Mouse (Mus musculus): Measurements from ENCODE around the gene Cyb561d2. TPM values are rescaled to one million over a fixed set of nuclear protein-coding genes. Genes with fewer than 3 reads are reported as not detected.

Gene Cyb561d2
- total and polyA plus RNA-seq, 3 experiments = 23.8 to 37.8 (median 35.7) TPM

- Histone ChIP-seq H3K4me1 (ENCODE audit: control insufficient read depth in 1 of 2, insufficient read depth in 2 of 2) (peaks cover 3 to 7% of the 10 kb centered on the region in 2 experiments; a peak in 3 of 4 replicates), H3K27me3 (replicated peaks) (peaks cover 81% of the 10 kb centered on the region)
- dilution Hi-C loops (cut with MboI; ENCODE audit: extremely low pct_ligation_motif_present, extremely low pct_unique_long_range_greater_than_20kb, low sequenced_read_pairs) = no loop called here
Observed at GRCm38 (mm10) chr9:107520331-107520730, 21.7 kb downstream of the Cyb561d2 start.

DNA sequence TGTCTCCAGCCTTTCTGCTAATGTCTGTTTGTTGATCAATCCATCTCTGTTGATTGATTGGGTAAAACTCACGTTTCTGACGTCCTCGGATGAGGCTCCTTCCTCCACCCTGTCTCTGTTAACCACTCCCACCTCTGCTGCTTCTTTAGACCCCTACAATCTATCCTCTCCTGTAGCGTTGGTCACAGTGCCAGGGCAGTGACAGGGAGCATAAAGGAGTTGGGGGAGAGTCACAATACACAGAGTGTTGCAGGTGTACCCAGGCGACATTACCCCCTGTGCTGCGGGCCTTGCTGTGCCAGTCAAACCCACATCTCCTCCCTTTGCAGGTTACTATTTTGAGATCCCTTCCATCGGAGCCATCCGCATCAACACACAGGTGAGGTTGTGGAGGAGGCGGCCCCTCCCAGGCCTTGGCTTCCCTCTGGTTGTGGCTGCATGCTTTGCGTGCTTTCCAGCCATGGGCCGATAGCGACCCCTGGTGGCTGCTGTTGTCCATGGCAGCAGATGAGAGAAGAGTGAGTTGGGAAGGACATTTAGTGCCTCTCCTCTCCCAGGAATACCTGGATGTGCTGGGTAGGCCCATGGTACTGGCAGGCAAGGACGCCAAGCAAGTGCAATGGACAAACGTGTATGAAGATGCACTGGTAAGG is 27.6 kb downstream of the Cyb561d2 start:
- H3K4me1 ChIP-seq (ENCODE audit: control insufficient read depth in 1 of 2, insufficient read depth in 2 of 2) = 0 out of 4 replicates have a peak, but pooled peaks cover 0 to 3% of the 10 kb centered on the region in 2 experiments
- in situ Hi-C loops (cut with MboI; ENCODE audit: low pct_ligation_motif_present, low pct_unique_long_range_greater_than_20kb, low sequenced_read_pairs) = loop anchor here (5.0 kb wide), 1 partner anchor 147 kb away; no protein-coding TSS in a partner anchor
- no peak overlapping the region for H3K4me3 ChIP-seq (replicated peaks in 1 of 3; ENCODE audit: low read depth in 2 of 3, low read length in 2 of 3, poor library complexity in 1 of 3)
- DNase-seq (ENCODE audit: extremely low read depth) = peak; percentile 65
- H3K4me2 ChIP-seq (ENCODE audit: insufficient read depth, low read depth, poor library complexity, severe bottlenecking) = no peak overlapping the region
- H3K27ac ChIP-seq (ENCODE audit: insufficient read depth, low read depth) = no peak overlapping the region
- H3K36me3 ChIP-seq (replicated peaks in 1 of 2; ENCODE audit: control insufficient read depth in 1 of 2, insufficient read depth in 1 of 2, low read length in 1 of 2) = no peaks in the 10 kb centered on the region
- no peaks in the 10 kb centered on the region for H3K79me2 ChIP-seq (replicated peaks; ENCODE audit: control insufficient read depth, extremely low read depth, insufficient read depth, poor library complexity, severe bottlenecking)
- peaks cover 81% of the 10 kb centered on the region for H3K27me3 ChIP-seq (replicated peaks)
- dilution Hi-C loops (cut with MboI; ENCODE audit: extremely low pct_ligation_motif_present, extremely low pct_unique_long_range_greater_than_20kb, low sequenced_read_pairs) = no loop called here
- H3K9me3 ChIP-seq (replicated peaks; ENCODE audit: low read length) = no peaks in the 10 kb centered on the region
- H3K9ac ChIP-seq (ENCODE audit: insufficient read depth, low read depth) = no peak overlapping the region
- no peak for TF ChIP-seq E2F4 (IDR thresholded peaks at IDR 0.05; ENCODE audit: insufficient replicate concordance, low read depth, low read length)
- peak; percentile 29; the same call in 1 of the 2 replicates for TF ChIP-seq ZC3H11A (IDR thresholded peaks at IDR 0.05; ENCODE audit: low read depth, low read length)
- TF ChIP-seq POLR2A (IDR thresholded peaks at IDR 0.05; ENCODE audit: low read depth, low read length) = no peak
- TF ChIP-seq MAZ (IDR thresholded peaks at IDR 0.05; ENCODE audit: low read depth, low read length) = 0 out of 2 replicates have a peak, but pooled peaks have one; percentile 30
- TF ChIP-seq GABPA (IDR thresholded peaks at IDR 0.05; ENCODE audit: insufficient replicate concordance, low read depth, low read length) = no peak
- no peak for TF ChIP-seq CHD1 (IDR thresholded peaks at IDR 0.05; ENCODE audit: low read depth, low read length)
- TF ChIP-seq NRF1 (IDR thresholded peaks at IDR 0.05; ENCODE audit: low read depth, low read length) = no peak
- no peak for TF ChIP-seq BHLHE40 (IDR thresholded peaks at IDR 0.05; ENCODE audit: low read depth, low read length)
- TF ChIP-seq HCFC1 (IDR thresholded peaks at IDR 0.05; ENCODE audit: low read depth, low read length) = no peak
- TF ChIP-seq MYC (IDR thresholded peaks at IDR 0.05; ENCODE audit: low read depth, low read length) = no peak
- no peak for TF ChIP-seq ZKSCAN1 (IDR thresholded peaks at IDR 0.05; ENCODE audit: borderline replicate concordance, low read depth, low read length)
- TF ChIP-seq CHD2 (IDR thresholded peaks at IDR 0.05; ENCODE audit: low read length) = no peak
- 0 out of 2 replicates have a peak, but pooled peaks have one; percentile 41 for TF ChIP-seq NELFE (IDR thresholded peaks at IDR 0.05; ENCODE audit: low read depth, low read length)
- TF ChIP-seq TCF12 (IDR thresholded peaks at IDR 0.05; ENCODE audit: low read depth, low read length) = no peak
- TF ChIP-seq SIN3A (IDR thresholded peaks at IDR 0.05; ENCODE audit: low read length) = no peak
- no peak for TF ChIP-seq JUND (conservative IDR thresholded peaks at IDR 0.05; ENCODE audit: low read depth, low read length)
- TF ChIP-seq USF2 (conservative IDR thresholded peaks at IDR 0.05; ENCODE audit: low read depth, low read length) = no peak
- no peak for TF ChIP-seq PAX5 (IDR thresholded peaks at IDR 0.05; ENCODE audit: low read length)
- peak; percentile 98 for TF ChIP-seq RAD21 (IDR thresholded peaks at IDR 0.05; ENCODE audit: low read depth, low read length)
- no peak for TF ChIP-seq JUN (IDR thresholded peaks at IDR 0.05; ENCODE audit: insufficient read depth, low read depth, low read length)
- TF ChIP-seq SMC3 (IDR thresholded peaks at IDR 0.05; ENCODE audit: low read depth, low read length) = peak; percentile 89
- no peak for TF ChIP-seq ZNF384 (IDR thresholded peaks at IDR 0.05; ENCODE audit: low read depth, low read length)
- no peak for TF ChIP-seq ETS1 (conservative IDR thresholded peaks at IDR 0.05; ENCODE audit: low read depth, low read length)
- TF ChIP-seq MEF2A (IDR thresholded peaks at IDR 0.05; ENCODE audit: borderline replicate concordance, low read depth, low read length) = 0 out of 2 replicates have a peak, but pooled peaks have one; percentile 20
- TF ChIP-seq EP300 (IDR thresholded peaks at IDR 0.05; ENCODE audit: low read length) = no peak
- no peak for TF ChIP-seq TBP (conservative IDR thresholded peaks at IDR 0.05; ENCODE audit: low read depth, low read length)
- peak; percentile 25; the same call in 1 of the 2 replicates for TF ChIP-seq MAX (IDR thresholded peaks at IDR 0.05; ENCODE audit: low read length)

More at GRCm38 (mm10) chr9:107520331-107520730, 21.7 kb downstream of the Cyb561d2 start:
- no peak overlapping the region for H3K27ac ChIP-seq (ENCODE audit: insufficient read depth, low read depth)
- H3K4me2 ChIP-seq (ENCODE audit: insufficient read depth, low read depth, poor library complexity, severe bottlenecking) = no peak overlapping the region
- TF ChIP-seq KAT2A (IDR thresholded peaks at IDR 0.05; ENCODE audit: insufficient replicate concordance, low read length) (no peak), PAX5 (IDR thresholded peaks at IDR 0.05; ENCODE audit: low read length) (no peak), POLR2AphosphoS2 (IDR thresholded peaks at IDR 0.05; ENCODE audit: low read depth, low read length) (no peak), MAFK (IDR thresholded peaks at IDR 0.05; ENCODE audit: insufficient replicate concordance, low read length) (no peak), MYC (IDR thresholded peaks at IDR 0.05; ENCODE audit: low read depth, low read length) (no peak), TBP (conservative IDR thresholded peaks at IDR 0.05; ENCODE audit: low read depth, low read length) (no peak), CHD2 (IDR thresholded peaks at IDR 0.05; ENCODE audit: low read length) (no peak), EP300 (IDR thresholded peaks at IDR 0.05; ENCODE audit: low read length) (no peak), MEF2A (IDR thresholded peaks at IDR 0.05; ENCODE audit: borderline replicate concordance, low read depth, low read length) (no peak), NRF1 (IDR thresholded peaks at IDR 0.05; ENCODE audit: low read depth, low read length) (no peak), RAD21 (IDR thresholded peaks at IDR 0.05; ENCODE audit: low read depth, low read length) (no peak), UBTF (IDR thresholded peaks at IDR 0.05; ENCODE audit: low read depth, low read length) (no peak), ZNF384 (IDR thresholded peaks at IDR 0.05; ENCODE audit: low read depth, low read length) (no peak), IRF4 (IDR thresholded peaks at IDR 0.05; ENCODE audit: low read depth, low read length) (no peak), BHLHE40 (IDR thresholded peaks at IDR 0.05; ENCODE audit: low read depth, low read length) (no peak), MAZ (IDR thresholded peaks at IDR 0.05; ENCODE audit: low read depth, low read length) (no peak)
- H3K9me3 ChIP-seq (replicated peaks; ENCODE audit: low read length) = no peaks in the 10 kb centered on the region
- no peaks in the 10 kb centered on the region for H3K36me3 ChIP-seq (replicated peaks in 1 of 2; ENCODE audit: control insufficient read depth in 1 of 2, insufficient read depth in 1 of 2, low read length in 1 of 2)
- H3K4me3 ChIP-seq (replicated peaks in 1 of 3; ENCODE audit: low read depth in 2 of 3, low read length in 2 of 3, poor library complexity in 1 of 3) = no peak overlapping the region
- no peaks in the 10 kb centered on the region for H3K79me2 ChIP-seq (replicated peaks; ENCODE audit: control insufficient read depth, extremely low read depth, insufficient read depth, poor library complexity, severe bottlenecking)
- H3K9ac ChIP-seq (ENCODE audit: insufficient read depth, low read depth) = no peak overlapping the region
- in situ Hi-C loops (cut with MboI; ENCODE audit: low pct_ligation_motif_present, low pct_unique_long_range_greater_than_20kb, low sequenced_read_pairs) = no loop called here
- no peak for DNase-seq (ENCODE audit: extremely low read depth)

Measured in CH12.LX (cell line).